8 mouse cellular contexts compared by ENCODE assay signal in the genomic region with DNA sequence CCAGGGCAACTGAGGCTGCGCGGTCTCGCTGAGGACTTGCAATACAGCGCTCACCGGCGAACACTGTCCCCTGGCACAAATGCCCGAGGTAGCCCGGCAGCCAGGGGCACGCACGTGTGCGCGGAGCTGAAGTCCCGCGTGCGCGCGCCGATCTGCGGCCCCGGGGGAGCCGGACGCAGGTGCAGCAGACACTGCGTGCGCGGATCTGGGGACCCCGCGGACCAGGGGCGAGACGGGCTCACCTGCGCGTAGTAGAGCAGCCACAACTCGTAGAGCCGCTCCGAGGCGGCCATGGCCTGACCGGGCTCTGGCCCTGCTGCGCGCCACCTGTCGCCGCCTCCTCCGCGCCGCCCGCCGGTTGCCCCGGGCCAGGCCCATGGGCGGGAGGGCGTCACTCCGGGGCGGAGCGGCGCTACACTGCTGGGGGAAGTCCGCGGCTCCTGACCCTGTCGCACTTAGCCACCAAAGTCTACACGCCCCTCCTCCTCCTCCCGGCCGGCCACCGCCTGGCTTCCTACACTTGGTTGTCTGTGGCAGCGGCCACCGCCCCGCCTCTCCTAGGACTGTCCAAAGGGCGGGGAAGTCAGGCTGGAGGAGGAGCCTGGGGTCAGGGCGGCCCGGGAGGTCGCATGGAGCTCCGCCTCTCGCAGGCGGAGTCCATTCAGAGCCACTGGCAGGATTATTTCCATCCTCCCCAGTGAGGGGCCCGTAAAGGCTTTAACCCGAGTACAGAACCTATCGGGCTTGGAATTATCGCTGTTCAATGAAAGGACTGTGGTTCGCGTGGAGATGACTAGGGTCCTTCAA. TPM values are rescaled to one million over a fixed set of nuclear protein-coding genes. Genes with fewer than 3 reads are reported as not detected.
DNase-seq lines count a peak whose midpoint lies in the region; ATAC-seq and TF ChIP-seq lines count a peak whose summit lies in the region.

A gene (minus strand): TSS at position 507 of the 807 bp plus-strand sequence.

- H3K9ac ChIP-seq in hindbrain, postnatal 0 days (replicated peaks; ENCODE audit: low read length), result peak within 1 kb of the TSS; percentile 63

- intact Hi-C loops in left cerebral cortex, adult 2 months (cut with DNase I), result loop anchor here (5.0 kb wide), 2 partner anchors 53 to 223 kb away; a partner anchor contains a TSS

- H3K4me2 ChIP-seq in hindbrain, postnatal 0 days (ENCODE audit: low read depth, low read length), result peak within 1 kb of the TSS; percentile 98

- no peaks in the 10 kb centered on the region for H3K9me3 ChIP-seq in hindbrain, postnatal 0 days (ENCODE audit: low read length)

- peak; percentile 71 for ATAC-seq in hindbrain, postnatal 0 days

- H3K4me3 ChIP-seq in cortical plate, adult 2 months (ENCODE audit: insufficient read depth, low read length), result peak within 1 kb of the TSS; percentile 62
- H3K4me3 ChIP-seq in hindbrain, postnatal 0 days (ENCODE audit: low read length), result peak within 1 kb of the TSS; percentile 71
- peak within 1 kb of the TSS; percentile 66 for H3K4me3 ChIP-seq in left cerebral cortex, adult 2 months
- H3K4me3 ChIP-seq in macrophage (ENCODE audit: inconsistent target), result peak within 1 kb of the TSS; percentile 55

- peaks cover 58% of the 10 kb centered on the region for H3K79me2 ChIP-seq in macrophage (ENCODE audit: inconsistent target)

- WGBS in hindbrain, postnatal 0 days, result under 1% methylated on average over 61 of the region's 75 CpGs
- 1% methylated on average over 75 of the region's 75 CpGs for WGBS in macrophage (ENCODE audit: missing documents)

- no peaks in the 10 kb centered on the region for H3K27me3 ChIP-seq in hindbrain, postnatal 0 days (ENCODE audit: insufficient read depth, low read length)

- TF ChIP-seq CTCF in cortical plate, adult 2 months (IDR thresholded peaks at IDR 0.05; ENCODE audit: extremely low read depth, insufficient read depth, low read length), result no peak
- TF ChIP-seq CTCF in hindbrain, postnatal 0 days (IDR thresholded peaks at IDR 0.05; ENCODE audit: low read depth), result no peak; the same call in 1 of the 2 replicates
- no peak; the same call in 1 of the 2 replicates for TF ChIP-seq CTCF in left cerebral cortex, adult 2 months (IDR thresholded peaks at IDR 0.05)

- peak; percentile 98 for DNase-seq in ZHBTc4 (ENCODE audit: low read depth, low spot score)
- peak; percentile 93 to 95 for DNase-seq in gastrocnemius, adult 8-10 months (ENCODE audit: low spot score in 2 of 2)
- DNase-seq in hindbrain, postnatal 0 days (ENCODE audit: low spot score), result peak; percentile 83
- peak; percentile 75 to 84 for DNase-seq in left cerebral cortex, adult 2 months (ENCODE audit: extremely low spot score in 1 of 2, low spot score in 2 of 2)
- peak; percentile 82 for DNase-seq in retina, postnatal 7 days (ENCODE audit: low read depth, low spot score)
- DNase-seq in urinary bladder, adult 2 months (ENCODE audit: low spot score), result peak; percentile 90

- H3K36me3 ChIP-seq in hindbrain, postnatal 0 days (ENCODE audit: insufficient read depth, low read length), result no peaks in the 10 kb centered on the region
- no peaks in the 10 kb centered on the region for H3K36me3 ChIP-seq in macrophage (ENCODE audit: inconsistent target)

- peak within 1 kb of the TSS; percentile 19; the same call in 1 of the 2 replicates for H3K27ac ChIP-seq in cortical plate, adult 2 months (ENCODE audit: insufficient read depth, low read length)
- H3K27ac ChIP-seq in hindbrain, postnatal 0 days, result peak within 1 kb of the TSS; percentile 33
- peak within 1 kb of the TSS; percentile 80 for H3K27ac ChIP-seq in left cerebral cortex, adult 2 months
- peak within 1 kb of the TSS; percentile 52 for H3K27ac ChIP-seq in macrophage

- H3K4me1 ChIP-seq in cortical plate, adult 2 months (ENCODE audit: control insufficient read depth, insufficient read depth, low read length), result peaks cover 9% of the 10 kb centered on the region
- peaks cover 26% of the 10 kb centered on the region for H3K4me1 ChIP-seq in hindbrain, postnatal 0 days (ENCODE audit: insufficient read depth, low read length)

- TF ChIP-seq POLR2A in cortical plate, adult 2 months (IDR thresholded peaks at IDR 0.05; ENCODE audit: extremely low read depth, insufficient read depth, low read length), result 0 out of 2 replicates have a peak, but pooled peaks have one; percentile 13

RNA-seq across cellular contexts. Expression of the gene that starts here (rescaled TPM):
- 10.0 and 10.7 TPM in 2 replicates for polyA plus RNA-seq in cortical plate, adult 2 months (2012; rRNA removed)
- 1 to 10 TPM; 2.1 to 4.2 (median 3.1) TPM for total RNA-seq in gastrocnemius, adult 8-10 months (2022)
- total RNA-seq in hindbrain, postnatal 0 days (2014; rRNA removed), result 9.0 and 11.5 TPM in 2 replicates
- 1.8 and 1.9 TPM in 2 replicates for polyA plus RNA-seq in hindbrain, postnatal 0 days (2015; fragmentation: Nextera tagmentation; extraction: Ambion mirVana)
- total RNA-seq in left cerebral cortex, adult 2 months (2021), result 10 to 100 TPM; 12.6 to 14.4 TPM
- total RNA-seq in macrophage (2018; cell fraction: chromatin; rRNA removed), result 100 to 1,000 TPM in 12 of 26 experiments, 10 to 100 TPM in 13, 1 to 10 TPM in 1; 6.2 to 170 (median 78.6) TPM
- 10 to 100 TPM in 22 of 26 experiments, 1 to 10 TPM in 4; 7.3 to 21.7 (median 15.4) TPM for total RNA-seq in macrophage (2018; cell fraction: cytosol; rRNA removed)
- total RNA-seq in macrophage (2018; cell fraction: nucleus; rRNA removed), result 10 to 100 TPM in 23 of 26 experiments, 1 to 10 TPM in 3; 6.0 to 71.7 (median 37.9) TPM
- polyA plus RNA-seq in macrophage (2018), result 8.6 to 16.6 TPM (median 14.0 TPM) in 3 replicates
- polyA plus RNA-seq in urinary bladder, adult 2 months (2012; rRNA removed), result 42.8 and 59.9 TPM in 2 replicates

Comparison
In these comparisons a context has a peak if more than half of its experiments do, and no peak if none do; other contexts are left out.
1. Peak in every context shown above with its lines: DNase-seq, ATAC-seq, H3K4me3 ChIP-seq and H3K27ac ChIP-seq.
2. H3K27ac ChIP-seq: peak in every context shown above with its lines; median percentile 80 in left cerebral cortex, adult 2 months; 52 in macrophage; 33 in hindbrain, postnatal 0 days; 19 in cortical plate, adult 2 months.